Mouse (Mus musculus) heart, adult 2 months (tissue): ENCODE measurements around the gene Dbx1.

ENCODE experiments used
- EP300 ChIP-seq: fragments of 200-500 bp; IDR thresholded peaks from 2 replicates; pipeline ENCODE4 v1.6.1; 2011; ENCODE audit warnings: low read depth, low read length, control low read depth; ENCODE audit not compliant: insufficient read depth
- POLR2A ChIP-seq: fragments of 200-500 bp; IDR thresholded peaks from 2 replicates; pipeline ENCODE4 v1.6.1; 2011; ENCODE audit warnings: mild to moderate bottlenecking, low read depth, low read length, control low read depth; ENCODE audit not compliant: insufficient read depth

GRCm38 (mm10) chr7:49589635-49590034 lies 47.0 kb downstream of the Dbx1 start:
- no peak for TF ChIP-seq EP300
- TF ChIP-seq POLR2A = no peak
